Mouse (Mus musculus) heart, postnatal 25 days (tissue): ENCODE results near the gene Acr. TPM values are rescaled to one million over a fixed set of nuclear protein-coding genes. Genes with fewer than 3 reads are reported as not detected.

Experiments
- DNase-seq: peaks from one replicate; pipeline ENCODE4 v3.0.0; 2022; ENCODE audit warnings: low spot score
- intact Hi-C: fragments of 180-260 bp; cut with DNase I; formaldehyde crosslinking; loops from one replicate; pipeline ENCODE4 v1.15.1; 2025
- total RNA-seq, 2 experiments: library from RNA; stranded (reverse); gene quantifications; 2 replicates each; pipeline ENCODE4 v1.2.3; 2021

The Acr gene
- total RNA-seq, 2 experiments from 2014 or later: 0.36 TPM; not detected in 1

DNA sequence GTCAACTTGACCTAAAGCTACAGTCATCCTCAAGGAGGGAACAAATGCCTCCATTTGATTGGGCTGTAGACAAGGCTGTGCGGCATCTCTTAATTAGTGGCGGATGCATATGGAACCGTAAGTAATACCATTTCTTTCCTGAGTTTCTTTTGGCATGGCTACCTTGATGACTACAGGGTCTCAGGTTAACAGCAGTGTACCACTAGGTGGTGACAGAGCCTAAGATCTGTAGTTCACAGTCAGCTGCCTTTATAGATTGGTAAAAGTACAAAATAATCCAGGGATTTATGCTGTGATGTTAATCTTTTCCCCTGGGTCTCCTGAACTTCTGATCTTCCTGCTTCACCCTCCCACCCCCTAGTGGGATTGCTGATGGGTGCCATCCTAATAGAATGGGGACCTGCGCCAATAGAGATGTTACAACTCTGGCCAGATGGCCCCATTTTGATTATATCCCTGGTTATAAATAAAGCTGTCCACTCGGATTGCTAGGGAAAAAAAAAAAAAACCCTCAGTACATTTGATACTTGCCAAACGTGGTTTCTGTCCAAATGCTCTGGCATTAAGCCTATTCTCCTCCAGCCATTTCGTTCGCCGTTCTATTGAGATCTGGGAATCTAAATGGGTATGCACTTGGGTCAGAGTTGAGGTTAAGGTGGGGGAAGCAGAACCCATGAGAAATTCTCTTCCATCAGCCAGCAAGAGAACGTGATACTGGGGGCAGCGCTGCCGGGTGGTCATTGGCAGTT, 37.9 kb downstream of the Acr start:
- intact Hi-C loops: no loop called here
- DNase-seq: no peak

DNA sequence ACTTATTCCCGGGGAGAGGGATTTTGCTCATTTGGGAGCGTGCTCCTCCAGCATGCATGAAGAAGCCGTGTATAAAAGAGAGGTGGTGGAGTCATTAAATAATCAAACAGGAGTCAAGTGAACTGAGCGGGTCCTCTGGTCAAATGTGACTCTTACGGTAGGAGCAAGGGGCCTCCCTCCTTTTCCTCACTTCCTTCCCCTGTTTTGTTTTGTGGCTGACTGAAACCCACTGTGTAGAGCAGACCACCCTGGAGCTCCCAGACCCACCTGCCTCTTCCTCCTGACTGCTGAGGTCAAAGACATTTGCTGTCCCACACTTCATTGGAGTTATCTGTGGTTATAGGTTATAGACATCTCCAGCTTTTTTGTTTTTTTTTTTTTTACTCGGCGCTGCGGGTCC, 39.4 kb downstream of the Acr start:
- intact Hi-C loops: no loop called here
- no peak for DNase-seq

DNA sequence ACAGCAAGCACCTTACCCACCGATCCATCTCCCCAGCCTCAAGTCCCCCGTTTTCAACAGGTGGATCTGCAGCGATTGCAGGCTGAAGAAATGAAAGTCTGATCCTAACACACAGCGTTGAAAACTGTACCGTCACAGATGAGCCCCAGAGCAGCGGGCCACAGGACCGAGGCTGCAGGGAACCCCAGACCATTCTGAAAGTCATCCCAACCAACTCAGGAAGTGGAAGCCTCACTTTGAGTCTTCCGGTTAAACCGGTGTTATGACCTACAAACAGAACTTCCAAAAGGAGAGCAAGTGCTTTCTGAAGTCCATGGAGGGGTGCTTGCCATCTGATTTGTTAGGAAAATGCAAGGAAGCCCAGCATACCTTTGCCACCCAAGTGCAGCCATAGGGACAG, 39.8 kb downstream of the Acr start:
- intact Hi-C loops: no loop called here
- DNase-seq: no peak

DNA sequence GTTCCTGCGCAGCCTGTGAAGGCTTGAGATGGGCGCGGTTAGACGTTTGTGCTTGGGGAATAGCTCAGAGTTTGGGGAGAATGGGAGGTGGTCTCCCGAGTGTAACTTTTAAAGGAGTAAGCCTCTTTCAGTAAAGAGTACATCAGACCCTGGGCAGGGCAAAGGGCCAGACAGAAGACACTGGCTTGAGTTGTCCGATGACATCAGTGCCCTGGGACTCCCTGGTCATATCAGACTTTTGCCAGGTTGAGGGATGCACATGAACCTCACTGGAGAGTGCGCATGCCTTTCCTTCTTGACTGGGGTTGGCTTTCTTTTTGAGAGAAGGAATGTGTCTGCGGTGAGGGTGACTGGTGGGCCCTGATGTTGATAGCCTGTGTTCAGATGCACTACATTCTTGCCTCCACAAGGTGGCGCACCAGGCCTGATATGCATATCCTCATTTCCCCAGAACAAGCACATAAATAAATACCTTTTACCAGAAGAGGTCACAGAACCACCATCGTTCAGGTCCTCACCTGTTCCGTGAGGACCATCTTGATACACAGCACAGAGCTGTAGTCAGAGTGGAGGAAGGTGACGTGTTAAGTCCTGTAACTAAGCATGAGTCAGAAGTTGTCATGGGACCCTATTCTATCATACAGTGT, 54.3 kb downstream of the Acr start:
- intact Hi-C loops: loop anchor here (5.0 kb wide), 1 partner anchor 590 kb away; no protein-coding TSS in a partner anchor
- DNase-seq: no peak

DNA sequence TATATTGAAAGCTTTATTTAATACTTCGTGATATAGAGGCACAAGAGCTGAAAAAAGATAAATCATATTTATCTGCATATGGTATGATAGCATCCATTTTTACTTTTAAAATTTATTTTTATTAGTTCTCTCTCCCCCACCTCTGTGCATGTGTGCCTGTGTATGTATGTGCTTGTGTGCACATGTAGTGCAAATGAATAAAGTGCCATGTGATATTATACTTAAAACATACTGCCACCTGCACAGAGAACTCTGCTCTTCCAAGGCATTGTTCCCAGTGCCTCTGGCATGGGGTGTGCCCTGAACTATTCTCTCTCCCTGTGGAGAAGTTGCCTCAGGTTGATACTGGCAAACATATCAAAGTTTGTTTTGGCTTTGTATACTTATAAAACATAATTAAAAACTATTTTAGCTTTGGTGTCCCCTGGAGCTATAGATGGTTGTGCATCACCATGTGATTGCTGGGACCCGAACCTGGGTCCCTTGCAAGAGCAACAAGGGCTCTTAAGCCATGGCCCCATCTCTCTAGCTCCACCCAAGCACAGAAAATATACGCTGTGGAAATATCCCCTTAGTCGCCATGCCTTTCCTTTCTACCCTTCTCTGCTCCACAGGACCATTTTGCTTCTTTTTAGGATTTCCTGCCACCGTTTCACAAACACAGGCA, 55.0 kb downstream of the Acr start:
- no peak for DNase-seq
- intact Hi-C loops: loop anchor here (5.0 kb wide), 1 partner anchor 589 kb away; no protein-coding TSS in a partner anchor

DNA sequence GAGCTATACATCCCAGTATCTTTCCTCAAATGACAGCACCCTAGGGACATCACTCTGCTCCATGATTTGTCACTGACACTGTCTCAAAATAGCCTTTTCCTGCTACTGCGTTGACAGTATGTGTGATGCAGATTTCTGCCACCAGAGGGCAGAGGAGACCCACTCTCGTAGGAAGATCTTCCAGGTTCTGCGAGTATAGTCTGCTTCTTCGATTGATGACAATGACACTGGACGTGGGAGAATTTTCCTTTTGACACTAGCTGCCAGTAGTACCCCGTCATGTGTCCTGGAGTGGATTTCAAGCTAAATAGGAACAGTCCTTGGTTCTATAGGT, 55.5 kb downstream of the Acr start:
- no peak for DNase-seq
- intact Hi-C loops: loop anchor here (5.0 kb wide), 1 partner anchor 589 kb away; no protein-coding TSS in a partner anchor

Other genes starting within 250 kb of the Acr start
- not detected for gene Adm2, start 245.6 kb upstream of the Acr start, total RNA-seq
- not detected for gene Miox, start 233.9 kb upstream of the Acr start, total RNA-seq
- 10 to 100 TPM; 30.6 to 31.8 TPM for gene Lmf2, start 212.7 kb upstream of the Acr start, total RNA-seq
- gene Ncaph2, start 212.6 kb upstream of the Acr start, total RNA-seq: 10 to 100 TPM; 52.0 to 60.4 TPM
- 10 to 100 TPM; 23.0 to 24.2 TPM for gene Sco2, start 194.5 kb upstream of the Acr start, total RNA-seq
- under 1 TPM; 0.44 to 0.64 TPM for gene Tymp, start 191.3 kb upstream of the Acr start, total RNA-seq
- 1 to 10 TPM; 1.3 TPM for gene Odf3b, start 189.0 kb upstream of the Acr start, total RNA-seq
- not detected for gene Klhdc7b, start 183.4 kb upstream of the Acr start, total RNA-seq
- gene Syce3, start 157.8 kb upstream of the Acr start, total RNA-seq: not detected
- gene Cpt1b, start 142.5 kb upstream of the Acr start, total RNA-seq: 100 to 1,000 TPM; 512 to 569 TPM
- gene C730034F03Rik, start 138.7 kb upstream of the Acr start, total RNA-seq: 1 to 10 TPM; 1.5 TPM
- 10 to 100 TPM; 14.5 to 16.4 TPM for gene Gm44502, start 138.6 kb upstream of the Acr start, total RNA-seq
- 10 to 100 TPM; 40.6 to 44.9 TPM for gene Chkb, start 138.4 kb upstream of the Acr start, total RNA-seq
- under 1 TPM; 0.10 to 0.11 TPM for gene Mapk8ip2, start 114.4 kb upstream of the Acr start, total RNA-seq
- 10 to 100 TPM; 12.0 to 13.1 TPM for gene Arsa, start 90.9 kb upstream of the Acr start, total RNA-seq
- 10 to 100 TPM; 48.2 to 53.3 TPM for gene Shank3, start 68.7 kb upstream of the Acr start, total RNA-seq
- gene Rabl2, start 23.6 kb downstream of the Acr start, total RNA-seq: 1 to 10 TPM; 3.5 to 7.5 TPM